Mouse (Mus musculus) layer of hippocampus, adult 11-12 months (tissue): ENCODE measurements around the gene Tmem205.

Experiments
- DNase-seq: peaks from one replicate; pipeline ENCODE4 v3.0.0; 2022; ENCODE audit warnings: low spot score

The Tmem205 gene

GRCm38 (mm10) chr9:21927208-21927753, at the start of gene Tmem205, which contains the start of gene Ccdc159:
TSS of gene Tmem205 (minus strand) at chr9:21927556.
TSS of gene Ccdc159 (plus strand) at chr9:21927471.
- DNase-seq = peak; percentile 94

- no peak for DNase-seq
Observed at GRCm38 (mm10) chr9:21976626-21977175, 49.3 kb upstream of the Tmem205 start.

GRCm38 (mm10) chr9:21969304-21969703, 41.9 kb upstream of the Tmem205 start:
- no peak for DNase-seq

GRCm38 (mm10) chr9:21968883-21969282, 41.5 kb upstream of the Tmem205 start:
- DNase-seq = no peak

- DNase-seq = no peak
Observed at GRCm38 (mm10) chr9:21963417-21963816, 36.1 kb upstream of the Tmem205 start, which contains the start of gene Epor. TSS of gene Epor (minus strand) at chr9:21963506.

GRCm38 (mm10) chr9:21962416-21963059, 35.2 kb upstream of the Tmem205 start:
- DNase-seq = peak; percentile 73

GRCm38 (mm10) chr9:21962010-21962409, 34.7 kb upstream of the Tmem205 start:
- no peak for DNase-seq

GRCm38 (mm10) chr9:21961366-21961980, 34.1 kb upstream of the Tmem205 start:
- no peak for DNase-seq

GRCm38 (mm10) chr9:21960558-21961208, 33.3 kb upstream of the Tmem205 start:
- no peak for DNase-seq

- DNase-seq = no peak
Observed at GRCm38 (mm10) chr9:21960135-21960534, 32.8 kb upstream of the Tmem205 start.

- DNase-seq = no peak
Observed at GRCm38 (mm10) chr9:21959244-21959643, 31.9 kb upstream of the Tmem205 start.

GRCm38 (mm10) chr9:21958372-21958771, 31.0 kb upstream of the Tmem205 start:
- DNase-seq = no peak

GRCm38 (mm10) chr9:21955570-21956281, 28.4 kb upstream of the Tmem205 start, which contains the start of gene Swsap1:
TSS of gene Swsap1 (plus strand) at chr9:21955755.
- peak; percentile 100 for DNase-seq

GRCm38 (mm10) chr9:21955225-21955569, 27.8 kb upstream of the Tmem205 start:
- DNase-seq = no peak

GRCm38 (mm10) chr9:21954635-21955034, 27.3 kb upstream of the Tmem205 start:
- no peak for DNase-seq

GRCm38 (mm10) chr9:21953600-21953999, 26.2 kb upstream of the Tmem205 start:
- peak; percentile 63 for DNase-seq

- DNase-seq = no peak
Observed at GRCm38 (mm10) chr9:21951977-21952376, 24.6 kb upstream of the Tmem205 start.

GRCm38 (mm10) chr9:21950322-21950721, 23.0 kb upstream of the Tmem205 start:
- no peak for DNase-seq

- DNase-seq = no peak
Observed at GRCm38 (mm10) chr9:21948790-21949189, 21.4 kb upstream of the Tmem205 start.

GRCm38 (mm10) chr9:21948146-21948545, 20.8 kb upstream of the Tmem205 start:
- no peak for DNase-seq

GRCm38 (mm10) chr9:21947540-21948130, 20.3 kb upstream of the Tmem205 start:
- no peak for DNase-seq
